Mouse (Mus musculus): Measurements from ENCODE around the gene Tns4. TPM values are rescaled to one million over a fixed set of nuclear protein-coding genes. Genes with fewer than 3 reads are reported as not detected.

The Tns4 gene
- total RNA-seq, 1 experiment, result 1.2 TPM

- no peak for TF ChIP-seq CHD2 (IDR thresholded peaks at IDR 0.05; ENCODE audit: low read depth, low read length)
- Histone ChIP-seq H3K36me3 (ENCODE audit: control insufficient read depth, insufficient read depth, low read length, poor library complexity, severe bottlenecking) (no peaks in the 10 kb centered on the region), H3K9ac (ENCODE audit: insufficient read depth, low read depth, low read length, poor library complexity, severe bottlenecking) (no peak overlapping the region), H3K4me1 (ENCODE audit: control insufficient read depth in 2 of 2, insufficient read depth in 2 of 2, low read length in 2 of 2, poor library complexity in 1 of 2) (peaks cover 0 to 9% of the 10 kb centered on the region in 2 experiments; a peak in 1 of 4 replicates), H3K27ac (ENCODE audit: insufficient read depth, low read depth, low read length, poor library complexity, severe bottlenecking) (no peak overlapping the region), H3K4me3 (ENCODE audit: insufficient read depth in 1 of 2, low read depth in 1 of 2, low read length in 2 of 2, poor library complexity in 1 of 2, severe bottlenecking in 1 of 2) (no peak overlapping the region), H3K9me3 (ENCODE audit: control insufficient read depth, insufficient read depth, low read depth, low read length) (no peaks in the 10 kb centered on the region)
- DNase-seq (ENCODE audit: low read depth, low spot score), result no peak
- in situ Hi-C loops (cut with MboI; ENCODE audit: low sequenced_read_pairs in 2 of 2, unreplicated experiment in 2 of 2), result no loop called here
Measured at GRCm38 (mm10) chr11:99096996-99097774, 8.1 kb upstream of the Tns4 start.

- in situ Hi-C loops (cut with MboI; ENCODE audit: low sequenced_read_pairs in 2 of 2, unreplicated experiment in 2 of 2), result no loop called here
- no peak for DNase-seq (ENCODE audit: low read depth, low spot score)
- Histone ChIP-seq H3K4me3 (ENCODE audit: insufficient read depth in 1 of 2, low read depth in 1 of 2, low read length in 2 of 2, poor library complexity in 1 of 2, severe bottlenecking in 1 of 2) (no peak overlapping the region), H3K36me3 (ENCODE audit: control insufficient read depth, insufficient read depth, low read length, poor library complexity, severe bottlenecking) (no peaks in the 10 kb centered on the region), H3K4me1 (ENCODE audit: control insufficient read depth in 2 of 2, insufficient read depth in 2 of 2, low read length in 2 of 2, poor library complexity in 1 of 2) (peaks cover 0 to 5% of the 10 kb centered on the region in 2 experiments; a peak in 1 of 4 replicates), H3K27ac (ENCODE audit: insufficient read depth, low read depth, low read length, poor library complexity, severe bottlenecking) (no peak overlapping the region), H3K9me3 (ENCODE audit: control insufficient read depth, insufficient read depth, low read depth, low read length) (no peaks in the 10 kb centered on the region), H3K9ac (ENCODE audit: insufficient read depth, low read depth, low read length, poor library complexity, severe bottlenecking) (no peak overlapping the region)
- TF ChIP-seq MAFK (IDR thresholded peaks at IDR 0.05; ENCODE audit: insufficient read depth, low read depth, low read length), result no peak
- no peak for TF ChIP-seq ZNF384 (IDR thresholded peaks at IDR 0.05; ENCODE audit: low read depth, low read length)
Measured at GRCm38 (mm10) chr11:99096417-99096816, 7.3 kb upstream of the Tns4 start.

- Histone ChIP-seq H3K27ac (ENCODE audit: insufficient read depth, low read depth, low read length, poor library complexity, severe bottlenecking) (no peak overlapping the region), H3K4me1 (ENCODE audit: control insufficient read depth in 2 of 2, insufficient read depth in 2 of 2, low read length in 2 of 2, poor library complexity in 1 of 2) (peaks cover 0 to 3% of the 10 kb centered on the region in 2 experiments; a peak in 1 of 4 replicates), H3K4me3 (ENCODE audit: insufficient read depth in 1 of 2, low read depth in 1 of 2, low read length in 2 of 2, poor library complexity in 1 of 2, severe bottlenecking in 1 of 2) (no peak overlapping the region), H3K36me3 (ENCODE audit: control insufficient read depth, insufficient read depth, low read length, poor library complexity, severe bottlenecking) (no peaks in the 10 kb centered on the region), H3K9me3 (ENCODE audit: control insufficient read depth, insufficient read depth, low read depth, low read length) (no peaks in the 10 kb centered on the region), H3K9ac (ENCODE audit: insufficient read depth, low read depth, low read length, poor library complexity, severe bottlenecking) (no peak overlapping the region)
- no peak for TF ChIP-seq CHD2 (IDR thresholded peaks at IDR 0.05; ENCODE audit: low read depth, low read length)
- TF ChIP-seq ZC3H11A (IDR thresholded peaks at IDR 0.05; ENCODE audit: borderline replicate concordance, low read depth, low read length), result no peak
- TF ChIP-seq MAFK (IDR thresholded peaks at IDR 0.05; ENCODE audit: insufficient read depth, low read depth, low read length), result no peak
- no peak for TF ChIP-seq HCFC1 (IDR thresholded peaks at IDR 0.05; ENCODE audit: borderline replicate concordance, insufficient read depth, low read length)
- no peak for TF ChIP-seq ZNF384 (IDR thresholded peaks at IDR 0.05; ENCODE audit: low read depth, low read length)
- in situ Hi-C loops (cut with MboI; ENCODE audit: low sequenced_read_pairs in 2 of 2, unreplicated experiment in 2 of 2), result no loop called here
- no peak for DNase-seq (ENCODE audit: low read depth, low spot score)
Measured at GRCm38 (mm10) chr11:99095759-99096158, 6.7 kb upstream of the Tns4 start.

GRCm38 (mm10) chr11:99094911-99095676, 6.0 kb upstream of the Tns4 start:
- Histone ChIP-seq H3K27ac (ENCODE audit: insufficient read depth, low read depth, low read length, poor library complexity, severe bottlenecking) (peak overlapping the region; percentile 24; the same call in 1 of the 2 replicates), H3K4me3 (ENCODE audit: insufficient read depth in 1 of 2, low read depth in 1 of 2, low read length in 2 of 2, poor library complexity in 1 of 2, severe bottlenecking in 1 of 2) (no peak overlapping the region), H3K9me3 (ENCODE audit: control insufficient read depth, insufficient read depth, low read depth, low read length) (no peaks in the 10 kb centered on the region), H3K9ac (ENCODE audit: insufficient read depth, low read depth, low read length, poor library complexity, severe bottlenecking) (no peak overlapping the region), H3K4me1 (ENCODE audit: control insufficient read depth in 2 of 2, insufficient read depth in 2 of 2, low read length in 2 of 2, poor library complexity in 1 of 2) (0 out of 4 replicates have a peak, but pooled peaks cover 0 to 2% of the 10 kb centered on the region in 2 experiments), H3K36me3 (ENCODE audit: control insufficient read depth, insufficient read depth, low read length, poor library complexity, severe bottlenecking) (no peaks in the 10 kb centered on the region)
- DNase-seq (ENCODE audit: low read depth, low spot score), result no peak
- in situ Hi-C loops (cut with MboI; ENCODE audit: low sequenced_read_pairs in 2 of 2, unreplicated experiment in 2 of 2), result no loop called here
- TF ChIP-seq CHD2 (IDR thresholded peaks at IDR 0.05; ENCODE audit: low read depth, low read length), result no peak
- TF ChIP-seq ZC3H11A (IDR thresholded peaks at IDR 0.05; ENCODE audit: borderline replicate concordance, low read depth, low read length), result no peak
- no peak for TF ChIP-seq MAFK (IDR thresholded peaks at IDR 0.05; ENCODE audit: insufficient read depth, low read depth, low read length)
- no peak for TF ChIP-seq HCFC1 (IDR thresholded peaks at IDR 0.05; ENCODE audit: borderline replicate concordance, insufficient read depth, low read length)
- TF ChIP-seq ZNF384 (IDR thresholded peaks at IDR 0.05; ENCODE audit: low read depth, low read length), result no peak

Measured in ES-E14 (cell line).